Mouse (Mus musculus) right cerebral cortex, postnatal 10 days (tissue): ENCODE measurements around the gene Arhgap18.

Source experiments
- DNase-seq, 2 experiments: peaks; one replicate each; pipeline ENCODE4 v3.0.0; 2021; ENCODE audit warnings: low spot score in 2 of 2

Arhgap18 gene

DNA sequence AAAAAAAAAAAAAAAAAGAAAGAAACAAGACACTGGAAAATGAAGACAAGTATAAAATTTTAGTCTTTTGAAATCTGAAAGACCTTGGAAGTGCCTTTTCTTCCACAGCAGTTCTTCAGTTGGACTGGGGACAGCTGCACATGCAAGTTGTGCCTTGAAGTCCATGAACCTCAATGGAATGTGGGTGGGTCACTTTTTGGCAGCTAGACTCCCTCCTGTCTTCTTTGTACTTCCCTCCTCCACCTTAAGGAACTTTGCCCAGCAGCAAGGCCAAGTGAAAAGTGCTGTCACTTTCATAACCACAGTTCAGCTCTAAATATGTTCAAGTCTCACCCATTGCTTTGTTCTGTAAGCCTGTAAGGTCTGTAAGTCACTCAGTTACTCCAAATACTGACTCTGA lies 23.2 kb downstream of the Arhgap18 start:
- no peak for DNase-seq

DNA sequence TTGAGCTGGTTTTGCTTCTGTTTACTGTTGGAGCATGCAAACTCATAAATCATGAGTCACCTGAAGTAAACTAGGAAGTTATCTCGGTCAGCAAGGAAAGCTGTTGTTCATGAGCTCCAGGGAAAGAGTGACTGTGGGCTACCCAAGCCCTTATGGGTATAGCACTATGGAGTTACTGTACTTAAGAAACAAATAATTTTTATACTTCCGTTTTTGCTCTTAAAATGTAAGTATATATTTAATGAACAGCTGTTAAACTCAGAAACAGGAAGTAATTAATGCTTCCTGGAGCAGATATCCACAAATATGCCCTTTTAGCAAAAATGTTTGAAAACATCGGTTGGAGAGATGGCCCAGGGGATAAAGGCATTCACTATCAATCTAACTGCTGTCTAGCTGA lies 27.4 kb downstream of the Arhgap18 start:
- DNase-seq, result no peak

DNA sequence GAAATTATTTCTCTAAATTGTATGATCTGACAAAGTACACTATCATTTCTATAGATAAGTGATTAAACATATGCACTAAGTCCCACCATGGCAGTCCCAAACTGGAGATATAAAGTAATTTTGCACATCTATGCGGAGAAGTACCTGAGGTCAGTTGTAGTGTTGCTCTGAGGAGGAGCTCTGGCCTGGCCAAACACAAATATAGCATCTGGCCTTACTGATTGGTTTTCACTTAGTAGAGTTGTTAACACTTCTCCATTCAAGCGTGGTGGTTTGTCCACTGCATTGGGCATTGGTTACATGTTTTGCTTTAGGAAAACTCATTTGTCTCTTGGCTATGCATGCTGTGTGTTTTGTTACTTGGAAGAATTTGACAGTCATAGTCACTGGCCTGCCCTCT lies 36.5 kb downstream of the Arhgap18 start:
- no peak for DNase-seq

DNA sequence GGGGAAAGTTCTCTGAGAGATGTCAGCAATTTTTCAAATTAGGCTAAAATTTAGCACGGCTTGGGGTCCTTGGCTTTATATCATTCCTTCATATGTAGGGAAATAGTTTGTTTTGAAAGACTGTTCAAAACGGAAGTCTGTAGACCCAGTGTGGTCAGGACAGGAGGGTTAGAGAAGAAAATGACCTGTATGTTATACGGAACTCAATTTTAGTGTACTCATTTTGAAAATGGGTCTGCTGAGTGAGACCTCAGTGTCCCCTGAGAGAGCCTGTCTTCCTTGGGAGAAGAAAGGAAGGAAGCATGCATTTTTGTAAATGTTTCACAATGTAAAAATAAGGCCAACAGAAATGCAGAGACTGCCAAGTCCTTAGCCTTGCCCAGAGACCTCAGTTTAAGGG lies 38.6 kb downstream of the Arhgap18 start:
- no peak for DNase-seq

DNA sequence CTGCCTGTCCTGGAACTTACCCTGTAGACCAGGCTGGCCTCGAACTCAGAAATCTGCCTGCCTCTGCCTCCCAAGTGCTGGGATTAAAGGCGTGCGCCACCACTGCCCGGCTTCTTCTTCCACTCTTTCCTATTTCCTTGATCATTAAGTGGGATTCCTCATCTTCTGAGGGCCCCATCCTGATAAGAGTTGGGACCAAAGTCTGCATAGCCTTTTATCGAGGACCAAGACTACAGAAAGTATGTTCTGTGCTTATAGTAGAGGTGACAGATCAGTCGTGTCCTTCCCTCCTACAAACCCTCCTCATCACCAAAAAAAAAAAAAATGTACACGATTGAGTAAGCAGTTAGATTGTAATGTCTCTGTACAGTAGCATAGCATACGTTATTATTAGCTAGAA lies 39.8 kb downstream of the Arhgap18 start:
- no peak for DNase-seq

DNA sequence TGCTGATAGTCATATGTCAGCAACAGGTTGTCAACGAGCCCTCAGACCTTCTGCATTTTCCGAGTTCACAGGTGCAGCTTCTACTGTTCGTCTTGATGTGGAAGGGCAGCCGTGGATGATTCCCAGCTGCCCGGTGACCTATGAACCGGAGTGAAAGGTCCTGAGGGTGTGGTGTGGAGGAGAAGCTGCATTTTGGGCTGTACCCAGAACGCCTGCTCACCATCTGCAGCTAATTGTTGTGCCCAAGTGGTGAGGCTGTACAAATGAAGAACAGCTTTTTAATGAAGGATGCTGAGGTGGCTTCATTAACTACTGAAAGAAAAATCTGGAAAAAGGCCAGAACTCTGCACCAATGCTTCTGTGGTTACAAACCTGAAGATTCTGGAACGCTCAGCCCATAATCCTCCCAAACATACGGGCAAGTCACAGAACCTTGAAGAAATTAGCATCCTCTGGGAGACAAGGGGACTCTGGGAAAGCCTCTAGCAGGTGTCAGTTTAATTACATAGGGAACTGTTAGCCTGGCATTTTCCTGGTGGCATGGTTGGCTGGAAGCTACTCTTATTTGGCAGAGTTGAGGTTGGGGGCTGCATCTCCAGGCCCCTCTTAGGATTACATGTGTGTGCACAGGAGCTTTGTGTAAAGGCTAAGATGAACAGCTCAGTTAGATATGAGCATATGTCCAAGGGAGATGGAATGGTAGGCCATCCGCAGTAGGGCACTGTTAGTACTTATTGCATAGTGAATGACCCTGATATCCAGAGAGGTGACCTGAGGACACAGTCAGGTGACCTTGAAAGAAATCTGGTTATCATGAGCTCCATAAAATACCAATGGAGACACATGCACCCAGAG lies 43.4 kb downstream of the Arhgap18 start:
- DNase-seq, result no peak

DNA sequence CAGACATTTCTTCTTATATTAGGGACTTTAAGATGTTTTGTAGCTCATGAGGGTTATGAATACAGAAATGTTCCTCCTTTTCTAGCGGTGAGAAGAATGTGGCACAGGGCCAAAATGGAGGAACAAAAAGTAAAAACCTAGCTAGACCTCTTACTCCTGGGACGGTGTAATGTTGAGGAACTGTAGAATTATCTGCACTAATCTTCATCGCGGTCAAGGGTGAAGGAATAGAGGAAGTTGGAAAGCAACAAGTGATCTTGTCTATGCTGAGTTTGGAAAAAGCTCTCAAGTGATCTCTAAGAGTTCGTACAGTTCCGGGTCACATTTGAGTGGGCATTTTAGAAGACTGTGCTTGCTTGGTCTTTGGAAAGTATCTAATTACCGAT lies 44.1 kb downstream of the Arhgap18 start:
- DNase-seq, result no peak

DNA sequence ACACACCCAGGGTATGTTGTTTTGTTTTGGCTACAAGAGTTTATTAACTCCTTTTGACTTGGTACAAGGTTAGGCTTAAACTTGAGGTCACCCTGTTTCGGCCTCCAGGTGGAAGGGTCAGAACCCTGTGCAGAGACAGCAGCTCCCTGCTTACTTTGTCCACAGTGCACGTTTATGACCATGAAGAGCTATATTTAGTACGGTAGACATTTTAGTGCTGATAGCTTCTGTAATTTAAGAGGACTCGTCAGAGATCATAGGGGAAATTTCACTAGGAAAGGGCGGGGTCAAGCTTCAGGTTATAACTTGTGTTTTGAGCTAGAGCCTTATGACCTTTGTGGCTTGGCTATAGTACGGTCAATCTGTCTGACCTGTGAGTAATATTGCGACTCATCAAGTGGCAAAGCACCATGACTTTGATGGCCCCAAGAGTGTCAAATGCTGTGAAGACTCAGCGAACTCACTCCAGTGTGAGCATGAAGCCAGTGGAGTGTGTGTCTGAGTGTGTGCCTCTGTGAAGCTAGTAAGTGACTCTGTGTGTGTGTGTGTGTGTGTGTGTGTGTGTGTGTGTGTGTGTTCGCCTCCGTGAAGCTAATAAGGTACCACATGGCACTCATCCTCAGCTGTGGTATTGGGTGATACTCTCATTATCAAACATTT lies 45.7 kb downstream of the Arhgap18 start:
- no peak for DNase-seq

DNA sequence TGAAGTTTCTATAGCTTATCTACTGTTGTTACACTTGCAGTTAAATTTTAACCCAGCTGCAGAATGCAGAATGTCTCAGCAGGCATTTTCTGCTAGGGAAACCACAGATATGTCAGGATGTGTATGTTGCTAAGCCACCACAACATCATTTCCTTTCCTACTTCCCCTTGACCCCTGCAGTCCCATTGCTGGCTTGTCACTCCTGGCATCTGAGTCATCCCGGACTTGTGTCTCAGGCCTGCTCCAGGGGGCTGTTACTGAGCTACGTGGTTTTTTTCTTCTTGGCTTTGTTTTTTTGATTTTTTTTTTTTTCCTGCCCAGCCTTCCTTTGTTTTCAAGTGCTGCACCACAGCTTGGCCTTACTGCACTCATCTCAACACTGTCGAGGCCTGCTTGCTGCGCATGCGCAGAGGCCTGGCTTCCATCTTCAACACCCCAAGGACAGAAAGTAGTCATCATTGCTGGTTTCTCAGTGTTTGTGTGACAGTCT lies 46.4 kb downstream of the Arhgap18 start:
- DNase-seq, result no peak

DNA sequence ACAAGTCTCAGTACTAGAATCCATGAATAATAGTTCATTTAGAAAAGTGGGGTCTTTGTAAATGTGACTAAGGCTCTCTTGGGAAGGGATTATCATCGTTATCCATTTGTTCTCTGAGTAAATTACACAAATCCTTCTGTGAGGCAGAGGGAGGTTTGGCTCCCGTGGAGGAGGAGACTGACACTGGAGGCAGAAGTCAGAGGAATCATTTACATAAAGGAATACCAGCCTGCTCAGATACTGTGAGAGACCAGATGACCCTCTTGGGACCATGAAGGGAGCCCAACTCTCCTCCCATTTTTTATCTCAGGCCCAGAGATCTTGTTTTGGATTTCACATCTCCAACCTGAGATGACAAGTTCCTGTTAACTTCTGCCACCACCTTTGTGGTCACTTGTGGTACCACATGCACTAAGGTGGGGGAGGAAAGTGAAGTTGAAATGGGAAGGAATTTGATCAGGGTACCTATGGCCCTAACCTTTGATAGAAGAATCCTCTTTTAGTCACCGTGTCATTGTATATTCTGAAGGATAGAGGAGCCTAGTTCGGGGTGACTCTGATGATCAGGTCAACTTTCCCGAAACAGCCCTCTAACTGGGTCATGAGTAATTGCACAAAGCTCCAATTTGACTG lies 51.2 kb downstream of the Arhgap18 start:
- no peak for DNase-seq

DNA sequence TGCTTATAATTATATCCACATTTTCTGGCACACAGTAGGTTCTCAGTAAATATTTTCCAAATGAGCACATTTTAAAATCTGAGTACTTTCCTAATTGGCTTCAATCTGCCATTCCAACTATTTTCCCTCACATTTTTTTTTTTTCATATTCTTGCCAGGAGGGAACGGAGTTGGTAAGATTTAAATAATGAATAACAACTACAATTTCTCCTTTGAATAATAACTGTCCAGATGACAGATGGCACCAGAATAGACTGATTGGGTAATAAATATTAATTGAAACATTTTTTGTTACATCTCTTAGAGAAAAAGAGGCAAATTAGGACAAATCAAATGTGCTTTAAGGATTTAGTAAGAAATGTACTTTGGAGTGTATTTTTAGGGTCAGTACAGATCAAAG lies 51.8 kb downstream of the Arhgap18 start:
- DNase-seq, result no peak

DNA sequence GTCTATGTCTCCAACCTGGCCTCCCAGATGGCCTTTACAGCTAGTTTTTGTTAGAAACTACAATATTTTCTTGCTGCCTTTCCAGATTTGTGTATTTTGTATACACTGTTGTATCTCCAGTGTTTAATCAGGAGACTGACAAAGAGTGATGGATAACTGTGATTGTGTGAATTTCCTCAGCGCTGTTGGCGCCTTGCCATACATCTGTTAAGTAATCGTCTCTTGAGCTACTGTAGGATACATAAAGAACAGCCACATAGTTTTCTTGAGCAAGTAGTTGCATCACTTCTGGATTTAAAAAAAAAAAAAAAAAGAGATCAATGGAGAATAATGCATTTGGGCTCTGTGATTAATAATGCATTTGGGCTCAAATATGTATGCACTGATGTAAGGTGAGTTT lies 52.9 kb downstream of the Arhgap18 start:
- no peak for DNase-seq

DNA sequence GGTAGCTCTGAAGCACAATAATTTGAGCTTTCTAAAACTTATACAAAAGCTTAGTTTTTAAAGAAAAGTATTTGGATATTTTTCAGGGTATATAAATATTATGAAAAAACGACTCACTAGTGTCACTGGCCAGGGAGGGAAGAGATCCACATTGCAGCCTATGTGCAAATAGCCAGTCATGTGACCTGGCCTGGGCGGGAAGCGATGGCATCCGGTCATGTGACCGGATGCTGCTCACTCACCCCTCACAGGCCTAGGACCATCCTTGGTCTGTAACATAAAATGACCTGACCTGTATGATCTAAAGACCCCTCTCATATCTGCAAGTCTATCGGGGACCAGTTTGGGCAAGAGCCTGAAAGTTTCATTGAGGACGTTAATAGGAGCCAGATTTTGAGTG lies 56.8 kb downstream of the Arhgap18 start:
- no peak for DNase-seq

DNA sequence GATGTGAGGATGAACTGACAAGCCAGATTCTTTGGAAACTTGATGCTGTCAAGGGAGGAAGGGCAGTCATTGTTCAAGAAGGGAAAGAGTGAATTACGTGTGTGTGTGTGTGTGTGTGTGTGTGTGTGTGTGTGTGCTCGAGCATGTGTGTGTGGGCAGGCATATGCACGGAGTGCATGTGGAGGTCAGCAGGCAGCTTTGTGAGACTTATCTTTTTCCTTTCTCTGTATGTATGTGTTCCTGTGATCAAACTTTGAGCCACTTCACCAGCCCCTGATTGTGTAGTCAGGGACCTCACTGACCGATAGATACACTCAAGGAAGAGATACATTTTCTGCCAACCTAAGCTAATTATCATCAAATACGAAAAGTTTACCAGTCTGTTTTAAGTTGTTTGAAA lies 57.6 kb downstream of the Arhgap18 start:
- DNase-seq, result no peak

DNA sequence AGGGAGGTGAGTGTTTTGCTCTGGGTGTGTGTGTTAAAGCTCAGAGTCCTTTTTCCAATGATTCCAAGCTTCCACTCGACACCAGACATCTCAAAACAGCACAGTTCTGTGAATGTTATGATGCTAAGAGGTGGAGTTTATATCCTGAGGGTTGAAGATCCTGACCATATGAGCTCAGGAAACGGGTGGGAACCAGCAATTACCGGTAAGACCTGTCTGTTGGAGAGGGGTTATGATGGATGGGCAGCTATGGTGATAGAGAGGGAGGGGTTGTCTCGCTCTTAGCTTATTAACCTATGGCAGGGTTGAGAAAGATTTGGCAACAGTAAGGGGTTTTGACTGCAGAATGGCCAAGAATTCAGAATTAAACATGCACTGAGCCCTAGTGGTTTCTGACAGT lies 58.1 kb downstream of the Arhgap18 start:
- DNase-seq, result no peak

DNA sequence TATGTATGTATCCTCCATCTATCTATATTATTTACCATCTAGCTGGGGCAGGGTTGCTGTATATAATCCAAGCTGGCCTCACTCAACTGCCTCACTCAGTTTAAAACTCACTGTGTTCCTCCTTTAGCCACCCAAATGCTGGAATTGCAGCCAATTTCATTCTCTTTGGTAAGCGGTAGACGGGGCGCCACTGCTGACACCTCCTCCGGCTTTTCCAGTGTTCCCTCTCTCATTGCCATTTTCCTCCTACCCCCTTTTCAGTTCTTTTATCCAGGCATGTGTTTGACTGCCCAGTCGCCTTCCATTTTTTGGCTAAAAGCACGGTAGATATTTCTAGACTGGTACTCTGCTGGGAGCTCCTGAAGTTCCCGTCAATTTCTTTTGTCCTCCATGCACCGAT lies 62.4 kb downstream of the Arhgap18 start:
- DNase-seq, result no peak

DNA sequence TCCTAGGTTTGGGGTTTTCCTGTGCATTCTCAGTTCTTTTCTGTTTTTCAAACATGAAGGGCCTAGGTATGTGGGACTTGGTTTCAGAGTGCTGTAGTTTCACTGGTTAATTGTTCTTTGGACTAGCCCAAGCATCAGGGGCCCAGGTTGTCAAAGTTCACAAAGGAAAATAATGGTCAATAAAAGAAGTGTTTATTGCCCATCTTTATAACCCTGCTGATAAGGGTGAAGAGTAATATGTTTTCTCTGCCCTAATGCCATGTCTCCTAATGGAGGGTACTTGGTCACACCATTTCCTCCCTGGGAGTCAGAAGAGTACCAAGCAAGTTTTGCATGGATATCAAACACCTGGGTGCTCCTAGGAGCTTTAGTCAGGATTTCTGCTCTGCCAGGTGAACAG lies 67.1 kb downstream of the Arhgap18 start:
- DNase-seq, result no peak

DNA sequence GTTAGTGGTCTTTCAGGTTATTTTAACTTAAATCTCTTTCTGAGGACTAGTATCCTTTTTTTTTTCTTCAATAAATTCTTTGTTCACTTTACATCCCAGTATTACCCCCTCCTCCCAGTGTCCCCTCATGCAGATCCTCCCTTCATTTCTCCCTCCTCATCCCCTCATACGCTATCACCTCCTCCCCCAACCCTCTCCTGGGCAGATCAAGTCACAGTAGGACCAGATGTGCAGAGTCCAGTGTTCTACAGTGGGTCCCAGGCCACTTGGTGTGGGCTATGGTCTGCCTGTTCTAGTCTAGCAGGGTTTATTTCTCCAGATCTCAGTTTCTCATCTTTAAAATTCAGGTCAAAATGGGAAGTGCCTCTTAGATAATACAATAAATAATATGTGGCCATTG lies 67.7 kb downstream of the Arhgap18 start:
- DNase-seq, result no peak

DNA sequence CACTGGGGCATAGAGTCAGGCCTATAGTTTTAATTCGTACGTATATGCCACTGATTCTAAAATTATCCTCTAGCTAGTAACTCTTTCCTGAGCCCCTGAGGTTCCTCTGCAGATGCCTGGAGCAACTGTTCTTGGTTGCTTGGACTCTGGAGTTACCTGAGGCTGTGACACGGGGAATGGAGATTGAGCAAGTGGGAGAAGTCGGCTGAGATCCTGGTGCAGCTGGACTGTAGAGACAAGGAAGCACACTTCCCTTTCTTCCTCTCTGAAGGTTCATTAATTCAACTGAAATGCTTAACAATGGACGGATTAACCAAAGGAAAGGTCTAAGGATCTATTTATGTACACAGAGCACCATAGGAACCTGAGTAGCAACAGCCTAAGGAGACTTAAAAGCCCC lies 70.8 kb downstream of the Arhgap18 start:
- no peak for DNase-seq

DNA sequence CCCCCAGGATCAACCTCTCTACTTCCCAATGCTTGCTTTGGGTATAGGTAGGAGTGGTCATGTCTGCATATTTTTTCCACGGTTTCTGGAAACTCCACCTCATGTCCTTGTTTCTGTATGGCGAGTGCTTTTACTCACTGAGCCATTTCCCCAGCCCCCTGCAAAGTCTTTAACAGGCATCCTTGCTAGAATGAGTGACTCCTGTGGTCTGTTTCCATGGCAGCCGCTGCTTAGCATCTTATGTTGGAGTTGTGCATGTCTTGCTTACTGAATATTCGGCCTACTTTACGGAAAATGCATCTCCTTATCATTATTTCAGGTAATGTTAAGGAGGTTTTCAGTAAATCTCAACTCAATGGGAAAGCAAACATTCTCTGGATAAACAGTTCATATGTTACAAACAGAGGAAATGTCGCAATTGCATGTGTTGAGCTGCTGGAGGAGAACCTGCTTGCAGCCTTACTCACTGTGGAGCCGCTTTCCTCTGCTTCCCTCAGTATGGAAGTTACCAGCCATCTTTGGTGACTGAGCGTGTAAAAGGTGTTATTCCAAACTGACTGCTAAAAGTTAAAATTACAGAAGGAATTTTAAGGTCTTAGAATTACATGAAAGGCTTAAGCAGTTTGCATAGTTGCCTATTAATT lies 72.1 kb downstream of the Arhgap18 start:
- peak; percentile 68 to 85 for DNase-seq

DNA sequence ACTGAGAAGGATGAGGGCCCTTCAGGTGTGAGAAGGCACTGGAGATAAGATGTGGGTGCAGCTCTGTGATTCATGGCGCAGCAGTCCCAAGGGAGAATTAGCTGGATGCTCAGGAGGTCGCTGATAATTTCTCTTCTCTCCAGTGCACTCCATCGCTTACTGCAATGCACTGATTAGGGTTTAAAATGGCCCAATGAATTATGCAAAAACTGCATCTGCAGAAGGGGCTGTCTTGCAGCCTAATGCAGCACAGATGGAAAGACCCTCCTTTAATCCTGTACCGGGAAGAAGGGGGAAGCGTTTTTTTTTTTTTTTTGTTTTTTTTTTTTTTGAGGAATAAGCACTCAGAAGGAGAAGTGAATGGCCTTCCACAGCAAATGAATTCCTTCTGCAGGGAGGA lies 74.1 kb downstream of the Arhgap18 start:
- DNase-seq, result no peak

DNA sequence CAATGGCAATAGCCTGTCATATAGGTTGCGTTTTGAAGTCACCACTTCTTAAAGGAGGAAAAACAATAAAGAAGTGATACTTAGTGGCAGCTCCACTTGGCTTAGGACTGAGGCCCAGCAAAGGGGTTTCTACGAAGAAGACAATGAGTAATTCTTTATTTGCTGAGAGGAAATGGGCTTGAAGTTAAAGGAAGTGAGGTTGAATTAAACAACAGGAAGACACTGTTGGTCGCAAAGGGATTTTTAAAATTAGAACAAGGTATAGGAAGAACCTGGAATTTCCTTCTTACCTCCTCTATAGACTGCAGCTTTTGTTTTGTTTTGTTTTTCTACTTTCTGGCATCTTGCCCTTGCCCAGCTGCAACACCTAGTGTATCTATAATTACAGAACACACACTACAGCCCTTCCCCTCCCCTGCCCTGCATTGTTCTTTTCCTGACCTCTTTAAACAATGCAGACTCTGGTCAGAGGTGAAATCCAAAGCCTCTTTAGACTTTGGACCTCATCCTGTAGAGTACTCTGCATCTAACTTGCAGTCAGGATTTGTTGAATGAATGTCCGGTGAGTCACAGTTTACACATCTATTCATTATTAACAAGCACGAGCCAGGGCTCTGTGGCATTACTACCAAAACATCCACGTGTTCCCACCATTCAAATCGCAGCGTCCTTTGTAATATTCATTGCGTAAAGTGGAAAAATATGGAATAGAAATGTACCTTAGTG lies 75.4 kb downstream of the Arhgap18 start:
- DNase-seq, result no peak
